Mouse (Mus musculus) sigmoid colon, adult 10 weeks (tissue): Measurements from ENCODE around the gene Vwa8. TPM values are rescaled to one million over a fixed set of nuclear protein-coding genes. Genes with fewer than 3 reads are reported as not detected.

Experiments
- polyA plus RNA-seq: library from polyadenylated mRNA; stranded (reverse); fragments of 350-450 nt; fragmentation: Illumina TruSeq; extraction: RNeasy Lipid Tissue Mini Kit (QIAGEN cat#74804); gene quantifications from one replicate; pipeline ENCODE4 v1.2.3, GENCODE M21; 2014; ENCODE audit warnings: low read depth, low replicate concordance

Gene Vwa8
- polyA plus RNA-seq = 62.2 TPM

GRCm38 (mm10) chr14:78848941-78849911 lies at the start of gene Vwa8:
Gene Vwa8 (plus strand): TSS chr14:78849052.

Other genes starting within 250 kb of the Vwa8 start
- gene Dgkh, start 116.3 kb upstream of the Vwa8 start, polyA plus RNA-seq = 59.2 TPM